Mouse (Mus musculus): ENCODE measurements around the gene Cavin4.

DNA sequence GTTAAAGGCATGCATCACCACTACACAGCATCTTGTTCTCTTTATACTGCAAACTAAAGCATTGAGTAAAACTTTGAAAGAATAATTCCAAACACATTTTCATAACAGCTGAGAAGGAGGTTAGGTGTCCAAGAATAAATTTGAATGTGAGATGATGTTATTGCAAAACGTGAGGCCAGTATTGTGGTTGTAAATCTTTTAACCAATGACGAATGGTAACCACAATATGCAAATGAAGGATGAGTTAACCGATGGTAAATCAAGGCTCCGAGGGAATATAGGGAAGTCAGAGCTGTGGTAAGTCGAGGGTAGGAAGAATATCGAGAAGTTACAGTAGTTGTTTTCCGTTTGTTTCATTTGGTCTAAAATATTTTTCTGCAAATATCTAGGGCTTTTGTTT, 11.1 kb downstream of the Cavin4 start:
- no peak for TF ChIP-seq POLR2A (IDR thresholded peaks at IDR 0.05; ENCODE audit: borderline replicate concordance, insufficient read depth, low read length)
- TF ChIP-seq CTCF (IDR thresholded peaks at IDR 0.05; ENCODE audit: borderline replicate concordance, insufficient read depth, low read depth, low read length): no peak
